Mouse (Mus musculus) MN1 (cell line): ENCODE results near the gene Aldh3b3.
"Not testable (repeated sequence)": the region's sequence is repeated elsewhere in the genome, so short reads cannot be mapped to it uniquely, and the experiment has no call there.

Source experiments
- DNase-seq: peaks from one replicate; pipeline ENCODE4 v3.0.0-alpha.2; 2016; ENCODE audit warnings: low spot score

Aldh3b3 gene

DNA sequence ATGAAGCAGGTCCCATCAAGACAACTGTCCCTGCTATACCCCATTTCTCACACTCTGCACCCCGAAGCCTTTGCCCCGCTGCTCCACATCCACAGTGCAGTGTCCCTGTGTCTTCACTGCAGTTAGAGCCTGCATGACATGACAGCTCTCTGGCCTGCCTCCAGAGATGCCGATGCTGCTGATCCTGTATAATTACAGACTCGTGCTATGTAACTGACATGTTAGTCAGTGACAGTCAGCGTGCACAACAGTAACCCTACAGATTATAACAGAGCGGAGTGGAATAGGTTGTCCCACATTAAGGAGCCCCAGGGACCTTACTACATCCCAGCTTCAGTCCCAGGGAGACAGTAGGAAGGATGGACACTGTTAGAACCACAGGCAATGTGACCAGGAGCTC, 16.2 kb downstream of the Aldh3b3 start:
- DNase-seq = not testable (repeated sequence)

- no peak for DNase-seq
These were observed 17.4 kb downstream of the Aldh3b3 start for GRCm38 (mm10) chr19:3975866-3976265.

GRCm38 (mm10) chr19:3980309-3980708, 21.9 kb downstream of the Aldh3b3 start:
- DNase-seq = peak; percentile 80

- DNase-seq = no peak
These were observed 22.5 kb downstream of the Aldh3b3 start for GRCm38 (mm10) chr19:3980917-3981316.

DNA sequence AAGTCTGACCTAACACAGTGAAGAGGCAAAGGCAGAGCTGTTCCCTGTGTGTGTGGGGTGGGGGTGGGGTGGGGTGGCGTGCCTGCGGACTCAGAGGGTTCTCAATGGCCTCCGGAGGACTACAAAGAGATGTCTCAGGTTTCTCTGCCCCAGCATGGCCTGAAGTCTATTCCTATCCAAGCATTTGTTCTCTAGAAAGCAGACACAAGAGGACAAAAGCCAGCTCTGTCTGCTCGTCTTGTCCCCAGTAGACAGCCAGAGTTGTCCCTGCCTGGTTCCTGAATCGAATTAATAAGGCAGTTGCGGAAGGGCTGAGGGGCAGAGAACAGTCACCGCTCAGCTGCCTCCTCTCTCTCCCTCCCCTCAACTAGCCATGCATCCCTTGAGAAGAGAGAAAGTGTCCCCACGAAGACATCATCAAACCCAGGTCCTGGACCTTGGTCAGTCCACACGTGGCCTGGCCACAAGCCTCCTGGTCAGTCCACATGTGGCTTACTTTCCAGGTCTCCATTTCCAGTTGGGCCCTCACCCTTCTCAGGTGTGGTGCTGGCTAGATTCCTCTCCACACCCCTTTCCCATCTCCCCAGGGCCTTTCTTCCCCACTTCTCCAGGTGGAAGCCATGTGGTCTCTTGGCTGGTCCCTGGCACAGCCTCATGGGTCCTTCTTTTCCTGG, 25.2 kb downstream of the Aldh3b3 start:
- DNase-seq = no peak

DNA sequence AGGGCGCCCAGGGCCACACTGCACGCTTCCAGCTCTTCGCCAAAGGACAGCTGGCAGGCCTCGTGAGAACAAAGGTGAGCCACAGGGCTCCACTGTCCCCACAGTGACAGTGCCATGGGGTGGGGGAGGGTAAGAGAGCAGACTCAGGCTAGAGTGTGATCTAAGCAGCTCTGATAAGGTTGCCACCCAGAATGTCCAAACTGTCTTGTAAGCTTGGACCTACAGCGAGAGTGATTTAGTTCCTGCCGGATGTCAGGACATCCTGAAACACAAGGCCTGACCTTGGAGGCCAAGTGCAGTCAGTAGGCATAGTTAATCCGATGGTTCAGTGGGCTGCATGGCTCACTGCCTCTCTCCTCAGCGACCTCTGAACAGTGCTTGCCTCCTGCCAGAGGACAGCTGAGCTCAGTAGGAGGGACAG, 26.8 kb downstream of the Aldh3b3 start:
- no peak for DNase-seq

- DNase-seq = peak; percentile 28
These were observed 27.9 kb downstream of the Aldh3b3 start, which contains the start of gene Acy3 for GRCm38 (mm10) chr19:3986334-3986733. TSS of gene Acy3 (plus strand) at chr19:3986570.

DNA sequence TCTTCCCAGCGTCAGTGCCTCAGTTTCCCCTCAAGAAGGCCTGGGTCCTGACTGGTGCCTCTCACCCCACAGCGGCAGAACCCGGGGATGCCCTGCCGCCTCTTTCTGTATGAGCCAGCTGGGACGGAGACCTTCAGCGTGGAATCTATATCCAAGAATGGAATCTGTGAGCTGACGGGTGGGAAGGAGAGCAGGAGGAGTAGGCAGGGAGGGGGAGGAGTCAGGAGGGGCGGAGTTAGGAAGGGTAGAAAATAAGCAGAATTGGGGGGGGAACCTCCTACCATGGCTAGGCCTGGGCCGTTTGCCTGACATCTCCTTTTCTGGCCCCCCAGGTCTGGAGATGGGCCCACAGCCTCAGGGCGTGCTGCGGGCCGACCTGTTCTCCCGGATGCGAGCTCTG, 29.6 kb downstream of the Aldh3b3 start:
- DNase-seq = no peak

DNA sequence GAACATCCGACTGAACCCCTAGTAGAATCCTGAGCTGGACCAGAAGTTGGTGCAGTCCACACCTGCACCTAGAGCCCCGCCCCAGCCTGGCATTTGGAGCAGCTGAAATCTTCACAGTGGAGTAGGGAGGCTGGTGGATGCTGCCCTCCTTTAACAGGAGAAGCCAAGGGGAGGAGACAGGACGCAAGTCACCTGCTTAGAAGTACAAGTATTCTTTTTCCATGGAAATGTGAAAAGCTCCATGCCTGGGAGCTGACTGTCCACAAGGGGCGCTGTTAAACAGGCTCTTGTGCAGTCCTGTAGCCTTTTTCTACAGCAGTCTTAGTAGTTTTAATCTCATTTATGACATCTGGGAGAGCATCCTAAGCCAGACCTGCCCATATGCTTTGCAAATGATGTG, 30.3 kb downstream of the Aldh3b3 start:
- no peak for DNase-seq

GRCm38 (mm10) chr19:3990804-3991203, 32.4 kb downstream of the Aldh3b3 start:
- no peak for DNase-seq

DNA sequence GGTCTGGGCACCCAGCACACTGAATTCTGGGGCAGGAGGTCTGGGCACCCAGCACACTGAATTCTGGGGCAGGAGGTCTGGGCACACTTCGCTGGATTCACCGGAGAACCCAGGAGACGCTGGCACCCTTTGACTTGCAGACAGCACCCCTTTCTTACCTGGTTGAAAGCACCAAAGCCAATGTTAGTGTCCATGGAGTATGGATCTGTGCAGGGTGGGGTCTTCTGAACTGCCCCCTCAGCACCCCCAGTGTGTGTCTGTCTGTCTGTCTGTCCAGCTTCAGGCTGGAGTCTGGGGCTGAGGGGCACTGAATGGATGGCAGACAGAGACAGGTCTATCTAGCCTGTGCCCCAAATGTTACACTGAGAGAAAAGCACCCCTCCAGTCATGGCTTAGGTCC, 33.1 kb downstream of the Aldh3b3 start:
- no peak for DNase-seq

- DNase-seq = no peak
These were observed 33.5 kb downstream of the Aldh3b3 start for GRCm38 (mm10) chr19:3991966-3992365.

- no peak for DNase-seq
These were observed 34.0 kb downstream of the Aldh3b3 start, which contains the start of gene Tbx10 for GRCm38 (mm10) chr19:3992416-3992815. TSS of gene Tbx10 (plus strand) at chr19:3992752.

DNA sequence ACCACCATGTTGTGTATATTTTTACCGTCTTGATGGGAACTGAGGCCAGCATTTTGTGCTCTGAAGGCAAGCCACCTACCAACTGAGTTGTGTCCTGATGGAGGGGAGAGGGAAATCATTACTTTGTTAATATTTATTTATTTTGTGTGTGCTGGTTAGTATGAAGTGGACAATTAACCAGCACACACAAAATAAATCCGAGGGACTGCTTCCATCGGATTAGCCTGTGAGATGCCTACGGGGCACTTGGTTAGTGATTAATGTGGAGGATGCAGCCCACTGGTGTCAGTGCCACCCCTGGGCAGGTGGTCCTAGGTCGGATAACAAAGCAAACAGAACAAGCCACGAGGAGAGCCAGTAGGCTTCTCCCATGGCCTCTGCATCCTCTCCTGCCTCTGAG, 36.5 kb downstream of the Aldh3b3 start:
- no peak for DNase-seq

GRCm38 (mm10) chr19:3995505-3995904, 37.1 kb downstream of the Aldh3b3 start:
- DNase-seq = no peak

- DNase-seq = no peak
These were observed 37.7 kb downstream of the Aldh3b3 start for GRCm38 (mm10) chr19:3996106-3996505.

DNA sequence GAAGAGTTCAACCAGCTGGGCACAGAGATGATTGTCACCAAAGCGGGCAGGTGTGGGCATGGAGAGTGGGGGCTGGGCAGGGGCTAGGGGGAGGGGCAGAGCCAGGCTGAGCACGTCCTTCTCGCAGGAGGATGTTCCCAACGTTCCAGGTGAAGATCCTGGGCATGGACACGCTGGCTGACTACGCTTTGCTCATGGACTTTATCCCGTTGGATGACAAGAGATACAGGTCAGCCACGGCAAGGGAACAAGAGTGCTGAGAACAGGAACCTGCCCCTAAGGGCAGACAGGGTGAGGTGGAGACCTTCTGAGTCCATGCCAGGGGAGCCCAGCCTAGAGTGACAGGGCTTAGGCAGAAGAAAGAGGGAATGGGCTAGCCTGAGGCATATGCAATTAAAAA, 38.3 kb downstream of the Aldh3b3 start:
- no peak for DNase-seq

DNA sequence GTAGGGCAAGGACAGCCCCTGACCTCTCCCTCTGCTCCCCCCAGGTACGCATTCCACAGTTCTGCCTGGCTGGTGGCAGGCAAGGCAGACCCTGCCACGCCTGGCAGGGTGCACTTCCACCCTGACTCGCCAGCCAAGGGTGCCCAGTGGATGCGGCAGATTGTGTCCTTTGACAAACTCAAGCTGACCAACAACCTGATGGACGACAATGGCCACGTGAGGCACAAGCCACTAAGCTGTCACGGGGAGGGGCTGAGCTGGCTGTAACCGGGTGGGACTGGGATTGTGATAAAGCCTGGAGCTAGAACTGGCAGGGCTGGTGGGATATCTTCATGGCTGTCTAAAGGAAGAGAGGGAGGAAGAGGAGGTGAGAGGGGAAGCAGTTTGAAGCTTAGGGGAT, 38.8 kb downstream of the Aldh3b3 start:
- no peak for DNase-seq

DNA sequence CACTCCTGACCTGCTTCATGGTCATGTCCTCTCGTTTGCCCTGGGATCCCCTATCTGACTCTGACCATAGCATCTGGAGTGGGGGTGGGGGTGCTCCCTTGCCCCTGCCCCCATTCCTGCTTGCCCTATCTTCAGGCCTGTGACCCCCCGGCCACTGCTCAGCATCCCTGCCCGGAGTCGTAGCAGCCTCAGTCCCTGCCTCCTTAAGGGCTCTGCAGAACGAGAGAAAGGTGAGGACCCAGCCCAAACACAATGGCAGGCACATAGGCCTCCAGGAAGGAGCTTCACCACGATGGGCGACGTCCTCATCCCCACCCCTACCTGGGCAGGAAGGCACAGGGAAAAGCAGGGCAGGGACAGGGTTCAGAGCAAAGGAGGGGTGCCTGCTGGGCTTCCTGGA, 39.9 kb downstream of the Aldh3b3 start:
- DNase-seq = no peak

- peak; percentile 20 for DNase-seq
These were observed 40.8 kb downstream of the Aldh3b3 start for GRCm38 (mm10) chr19:3999121-3999730.

- DNase-seq = peak; percentile 93
These were observed 41.9 kb downstream of the Aldh3b3 start, which contains the start of the genes Nudt8 and Gm49405 for GRCm38 (mm10) chr19:4000119-4000900. TSS of gene Nudt8 (plus strand) at chr19:4000580. TSS of gene Gm49405 (plus strand) at chr19:4000626.

GRCm38 (mm10) chr19:4000949-4001525, 42.6 kb downstream of the Aldh3b3 start:
- DNase-seq = peak; percentile 24
